Mouse (Mus musculus) heart, adult 2 months (tissue): Measurements from ENCODE around the gene Surf2. TPM values are rescaled to one million over a fixed set of nuclear protein-coding genes. Genes with fewer than 3 reads are reported as not detected.

Experiments
- DNase-seq, 2 experiments: peaks; one replicate each; pipeline ENCODE4 v3.0.0; 2021
- H3K27ac ChIP-seq: fragments of 200-600 bp; 2 replicates; pipeline ENCODE4 v1.8.1; 2022
- H3K27me3 ChIP-seq: fragments of 200-500 bp; 2 replicates; pipeline ENCODE4 v1.6.1; 2012; ENCODE audit warnings: mild to moderate bottlenecking, low read length, inconsistent platforms, mixed read lengths; ENCODE audit not compliant: control insufficient read depth, insufficient read depth
- H3K36me3 ChIP-seq: fragments of 200-500 bp; 2 replicates; pipeline ENCODE4 v1.6.1; 2012; ENCODE audit warnings: low read length, inconsistent platforms; ENCODE audit not compliant: control insufficient read depth, insufficient read depth
- H3K4me1 ChIP-seq: fragments of 200-500 bp; 2 replicates; pipeline ENCODE4 v1.6.1; 2011; ENCODE audit warnings: low read length; ENCODE audit not compliant: control insufficient read depth, insufficient read depth
- H3K4me3 ChIP-seq: fragments of 200-600 bp; 2 replicates; pipeline ENCODE4 v1.8.1; 2022
- H3K79me2 ChIP-seq: fragments of 200-500 bp; replicated peaks from 2 replicates; pipeline ENCODE4 v1.6.1; 2012; ENCODE audit warnings: mild to moderate bottlenecking, inconsistent platforms, low read length, moderate library complexity, mixed read lengths; ENCODE audit not compliant: control insufficient read depth, insufficient read depth
- H3K9ac ChIP-seq: fragments of 200-500 bp; 2 replicates; pipeline ENCODE4 v1.6.1; 2012; ENCODE audit warnings: low read depth, mild to moderate bottlenecking, control low read depth, inconsistent platforms, low read length, mixed read lengths
- CTCF ChIP-seq: fragments of 200-600 bp; IDR thresholded peaks from 2 replicates; pipeline ENCODE4 v1.8.1; 2022; ENCODE audit warnings: antibody characterized with exemption, mild to moderate bottlenecking, moderate library complexity
- EP300 ChIP-seq: fragments of 200-500 bp; IDR thresholded peaks from 2 replicates; pipeline ENCODE4 v1.6.1; 2011; ENCODE audit warnings: low read depth, low read length, control low read depth; ENCODE audit not compliant: insufficient read depth
- POLR2A ChIP-seq: fragments of 200-500 bp; IDR thresholded peaks from 2 replicates; pipeline ENCODE4 v1.6.1; 2011; ENCODE audit warnings: mild to moderate bottlenecking, low read depth, low read length, control low read depth; ENCODE audit not compliant: insufficient read depth
- WGBS: fragments of 180-500 bp; shearing (Covaris S2); methylation state at CpG from one replicate; pipeline ENCODE4 v1.1.7; 2018; 5-methylcytosine and 5-hydroxymethylcytosine counted together
- intact Hi-C: fragments of 180-260 bp; cut with DNase I; formaldehyde crosslinking; loops from one replicate; pipeline ENCODE4 v1.15.1; 2025
- polyA plus RNA-seq: library from polyadenylated mRNA; depleted of rRNA; stranded (reverse); fragments of >200 nt; gene quantifications from 2 replicates; pipeline ENCODE4 v1.2.3, GENCODE M21; 2012
- total RNA-seq, 2 experiments: library from RNA; stranded (reverse); gene quantifications; 2 replicates each; pipeline ENCODE4 v1.2.3; 2021

Gene Surf2
- total and polyA plus RNA-seq, 3 experiments: 15.2 to 21.6 (median 16.8) TPM

DNA sequence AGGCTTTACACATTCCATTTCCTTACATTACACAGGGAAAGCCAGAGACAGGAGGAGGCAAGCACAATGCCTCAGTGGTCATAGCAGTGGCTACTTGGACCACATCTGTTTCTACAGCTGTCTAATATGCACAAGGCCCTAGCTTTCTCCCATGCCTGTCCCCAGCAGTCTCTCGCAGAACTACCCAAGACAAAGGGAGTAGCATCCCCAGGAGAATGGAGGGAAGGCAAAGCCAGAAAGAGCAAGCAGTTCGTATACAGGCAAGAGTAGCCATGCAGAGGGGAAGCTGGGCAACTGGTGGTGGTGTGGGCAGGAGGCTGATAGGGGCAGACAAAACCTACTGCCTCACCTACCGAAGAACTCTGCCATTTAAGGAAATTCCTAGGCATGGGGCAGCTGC lies 9.7 kb upstream of the Surf2 start:
- 97% methylated on average over 3 of the region's 3 CpGs for WGBS
- H3K79me2 ChIP-seq: peaks cover 5% of the 10 kb centered on the region; the same call in 1 of the 2 replicates
- no peaks in the 10 kb centered on the region for H3K27me3 ChIP-seq
- H3K27ac ChIP-seq: no peak overlapping the region
- no peaks in the 10 kb centered on the region for H3K36me3 ChIP-seq
- no peak overlapping the region for H3K4me3 ChIP-seq
- TF ChIP-seq CTCF: no peak
- no peak for TF ChIP-seq EP300
- no peak for TF ChIP-seq POLR2A
- no peak for DNase-seq
- intact Hi-C loops: loop anchor here (10.0 kb wide), 2 partner anchors 262 to 462 kb away; partner anchors contain the start of gene Sec16a
- no peak overlapping the region for H3K9ac ChIP-seq
- H3K4me1 ChIP-seq: peaks cover 10% of the 10 kb centered on the region

DNA sequence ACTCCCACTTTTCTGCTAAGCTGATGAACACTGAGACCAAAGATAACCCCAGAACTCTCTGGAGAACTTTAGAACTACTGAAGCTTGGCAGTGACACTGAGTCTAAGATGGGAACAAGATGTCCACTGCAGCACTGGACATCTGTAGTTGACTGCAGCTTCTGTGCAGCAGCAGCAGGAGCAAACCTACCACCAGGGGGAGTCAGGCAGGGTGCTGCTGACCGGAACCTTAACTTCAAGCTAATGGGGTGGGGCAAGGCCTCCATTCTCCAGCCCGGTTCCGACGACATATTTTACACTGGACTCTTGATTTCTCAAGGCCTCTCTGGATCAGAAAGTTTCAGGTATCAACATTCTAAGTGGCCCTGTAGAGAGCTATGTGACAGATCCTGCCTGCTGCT lies 9.1 kb upstream of the Surf2 start:
- Histone ChIP-seq H3K4me1 (peaks cover 12% of the 10 kb centered on the region), H3K27me3 (no peaks in the 10 kb centered on the region), H3K36me3 (peaks cover 4% of the 10 kb centered on the region), H3K4me3 (no peak overlapping the region), H3K9ac (no peak overlapping the region), H3K79me2 (peaks cover 5% of the 10 kb centered on the region), H3K27ac (no peak overlapping the region)
- intact Hi-C loops: loop anchor here (10.0 kb wide), 2 partner anchors 262 to 462 kb away; partner anchors contain the start of gene Sec16a
- no peak for DNase-seq
- TF ChIP-seq EP300 (no peak), POLR2A (no peak), CTCF (peak; percentile 77)
- WGBS: 29% methylated on average over 4 of the region's 4 CpGs

DNA sequence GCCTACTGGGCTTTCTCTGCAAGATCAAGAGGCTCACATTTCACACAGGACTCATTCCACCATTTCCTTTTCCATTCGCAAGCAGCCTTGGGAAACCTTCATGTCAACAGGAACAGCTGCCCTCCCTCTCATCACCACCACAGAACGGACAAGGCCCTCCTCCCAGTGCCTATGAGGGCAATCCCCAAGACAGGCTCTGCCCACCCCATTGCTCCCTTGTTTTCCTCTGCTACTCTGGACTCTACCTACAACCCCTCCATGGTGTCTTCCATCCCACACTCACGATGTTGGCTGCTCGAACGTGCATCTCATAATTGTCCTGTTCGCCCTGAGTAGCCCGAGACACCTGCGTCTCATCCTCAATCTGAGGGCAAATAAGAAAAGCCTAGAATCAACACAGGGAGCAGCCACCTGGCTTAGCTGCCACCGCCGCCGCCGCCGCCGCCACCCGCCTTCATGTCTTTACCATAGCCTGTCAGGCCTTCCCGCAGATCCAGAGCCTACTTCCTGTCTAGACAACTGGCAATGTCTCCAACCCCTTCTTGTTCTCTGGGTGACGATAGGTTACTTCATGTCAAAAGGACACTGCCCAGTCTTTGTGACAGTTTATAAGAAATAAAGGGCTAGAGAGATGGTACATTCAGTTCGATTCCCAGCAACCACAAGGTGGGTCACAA lies 7.3 kb upstream of the Surf2 start:
- TF ChIP-seq EP300: no peak
- no peak for TF ChIP-seq CTCF
- no peak for TF ChIP-seq POLR2A
- Histone ChIP-seq H3K4me1 (peaks cover 8% of the 10 kb centered on the region), H3K36me3 (peaks cover 7% of the 10 kb centered on the region), H3K4me3 (no peak overlapping the region), H3K27me3 (no peaks in the 10 kb centered on the region), H3K79me2 (peaks cover 5% of the 10 kb centered on the region), H3K27ac (no peak overlapping the region), H3K9ac (no peak overlapping the region; the same call in 1 of the 2 replicates)
- intact Hi-C loops: loop anchor here (10.0 kb wide), 2 partner anchors 264 to 464 kb away; partner anchors contain the start of gene Sec16a
- WGBS: 66% methylated on average over 18 of the region's 18 CpGs
- no peak for DNase-seq

DNA sequence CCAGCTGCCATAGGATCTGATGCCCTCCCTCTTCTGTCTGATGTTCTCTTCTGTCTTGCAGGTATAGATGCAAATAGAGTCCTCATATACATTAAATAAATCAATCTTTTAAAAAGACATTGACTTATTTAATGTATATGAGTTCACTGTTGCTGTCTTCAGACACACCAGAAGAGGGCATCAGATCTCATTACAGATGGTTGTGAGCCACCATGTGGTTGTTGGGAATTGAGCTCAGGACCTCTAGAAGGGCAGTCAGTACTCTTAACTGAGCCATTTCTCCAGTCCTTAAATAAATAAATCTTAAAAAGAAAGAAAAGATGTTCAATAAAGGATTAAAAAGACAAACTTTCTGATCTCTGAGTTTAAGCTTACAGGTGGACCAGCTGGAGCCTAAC lies 6.8 kb upstream of the Surf2 start:
- H3K4me1 ChIP-seq: peaks cover 7% of the 10 kb centered on the region
- no peaks in the 10 kb centered on the region for H3K27me3 ChIP-seq
- peak overlapping the region; percentile 84 for H3K4me3 ChIP-seq
- peaks cover 5% of the 10 kb centered on the region for H3K79me2 ChIP-seq
- peaks cover 7% of the 10 kb centered on the region for H3K36me3 ChIP-seq
- no peak overlapping the region for H3K9ac ChIP-seq
- intact Hi-C loops: loop anchor here (10.0 kb wide), 2 partner anchors 265 to 465 kb away; partner anchors contain the start of gene Sec16a
- peak overlapping the region; percentile 86 for H3K27ac ChIP-seq
- peak; percentile 32 for TF ChIP-seq CTCF
- no peak for TF ChIP-seq EP300
- no peak for DNase-seq

DNA sequence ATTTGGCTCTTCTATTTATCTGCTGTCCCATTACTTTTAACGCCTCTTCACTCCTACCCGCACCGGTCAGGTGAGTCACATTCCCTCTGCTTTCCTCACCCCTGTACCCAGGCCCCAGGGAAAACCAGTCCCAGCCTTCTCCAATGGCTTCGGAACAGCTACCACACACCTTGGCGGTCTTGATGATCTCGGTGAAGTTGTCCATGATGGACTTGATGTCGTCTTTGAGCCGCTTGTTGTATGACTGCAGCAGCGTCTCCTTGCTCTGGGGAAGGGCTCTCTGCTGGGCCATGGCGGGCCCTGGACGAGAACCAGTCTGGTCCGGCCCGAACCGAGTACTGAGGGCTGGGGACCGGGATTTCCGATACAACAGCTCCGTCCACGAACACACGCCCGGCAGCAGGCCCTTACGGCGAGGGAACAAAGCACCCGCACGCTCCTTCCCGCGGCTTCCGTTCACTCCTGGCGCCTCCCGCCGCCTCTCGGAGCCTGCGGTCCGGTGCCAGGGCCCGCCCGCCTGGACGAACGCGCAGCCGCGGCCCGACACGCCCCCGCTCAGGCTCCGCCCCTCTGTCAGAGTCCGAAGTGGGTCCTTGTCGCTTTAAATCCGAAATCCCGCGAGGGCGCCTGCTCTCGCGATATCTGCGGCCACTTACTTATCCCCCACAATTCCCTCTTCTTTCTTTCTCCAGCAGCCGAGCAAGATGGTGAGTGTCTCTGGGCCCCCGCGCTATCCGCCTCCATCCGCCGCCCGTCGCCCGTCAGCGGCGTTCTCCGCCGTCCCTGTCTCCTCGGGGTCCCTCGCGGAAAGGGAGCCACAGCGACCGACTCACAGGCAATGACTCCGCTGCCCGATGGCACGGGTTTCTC lies 5.8 kb upstream of the Surf2 start, which contains the start of the genes Med22 and Rpl7a:
Gene Med22, minus strand, starts transcription at position 554 of the 870 bp plus-strand sequence.
Gene Rpl7a, plus strand, starts transcription at position 641 of the 870 bp plus-strand sequence.
- WGBS: under 1% methylated on average over 74 of the region's 74 CpGs
- H3K36me3 ChIP-seq: peaks cover 7% of the 10 kb centered on the region
- DNase-seq: peak; percentile 100
- peaks cover 7% of the 10 kb centered on the region for H3K4me1 ChIP-seq
- peak within 1 kb of the TSS; percentile 86 for H3K27ac ChIP-seq
- TF ChIP-seq POLR2A: peak; percentile 96
- no peak for TF ChIP-seq CTCF
- TF ChIP-seq EP300: peak; percentile 28; the same call in 1 of the 2 replicates
- H3K79me2 ChIP-seq: peaks cover 5% of the 10 kb centered on the region
- peak within 1 kb of the TSS; percentile 84 for H3K4me3 ChIP-seq
- H3K27me3 ChIP-seq: no peaks in the 10 kb centered on the region
- peak within 1 kb of the TSS; percentile 95 for H3K9ac ChIP-seq
- intact Hi-C loops: no loop called here
